Mouse (Mus musculus) E14TG2a.4 (cell line): ENCODE results near the gene Fmo6.

ENCODE experiments used
- CTCF ChIP-seq: conservative IDR thresholded peaks from 2 replicates; pipeline ENCODE4 v1.5.1; 2014; ENCODE audit warnings: low read length
- NANOG ChIP-seq: IDR thresholded peaks from 2 replicates; pipeline ENCODE4 v1.6.1; 2014; ENCODE audit warnings: borderline replicate concordance, low read length, mixed read lengths
- POU5F1 ChIP-seq: IDR thresholded peaks from 2 replicates; pipeline ENCODE4 v1.6.1; 2014; ENCODE audit warnings: low read length, borderline replicate concordance

GRCm38 (mm10) chr1:162888646-162889045 is 48.7 kb downstream of the Fmo6 start:
- no peak for TF ChIP-seq CTCF
- TF ChIP-seq POU5F1 = no peak
- no peak for TF ChIP-seq NANOG
